Mouse (Mus musculus): ENCODE results near the gene Gpc5.

Gene Gpc5

GRCm38 (mm10) chr14:115369611-115370167 lies 277.7 kb downstream of the Gpc5 start:
- no peak for DNase-seq (ENCODE audit: low spot score)

GRCm38 (mm10) chr14:115371131-115371530 lies 279.1 kb downstream of the Gpc5 start:
- no peak for DNase-seq (ENCODE audit: low spot score)

- DNase-seq (ENCODE audit: low spot score), result no peak
These were observed 299.8 kb downstream of the Gpc5 start for GRCm38 (mm10) chr14:115391831-115392230.

GRCm38 (mm10) chr14:115392894-115393524 lies 301.0 kb downstream of the Gpc5 start:
- DNase-seq (ENCODE audit: low spot score), result no peak

- DNase-seq (ENCODE audit: low spot score), result no peak
These were observed 314.6 kb downstream of the Gpc5 start for GRCm38 (mm10) chr14:115406596-115406995.

GRCm38 (mm10) chr14:115407309-115407930 lies 315.4 kb downstream of the Gpc5 start:
- DNase-seq (ENCODE audit: low spot score), result no peak

- no peak for DNase-seq (ENCODE audit: low spot score)
These were observed 318.9 kb downstream of the Gpc5 start for GRCm38 (mm10) chr14:115410881-115411280.

- DNase-seq (ENCODE audit: low spot score), result no peak
These were observed 319.6 kb downstream of the Gpc5 start for GRCm38 (mm10) chr14:115411513-115412174.

- no peak for DNase-seq (ENCODE audit: low spot score)
These were observed 320.8 kb downstream of the Gpc5 start for GRCm38 (mm10) chr14:115412821-115413220.

GRCm38 (mm10) chr14:115413429-115413828 lies 321.4 kb downstream of the Gpc5 start:
- no peak for DNase-seq (ENCODE audit: low spot score)

- DNase-seq (ENCODE audit: low spot score), result no peak
These were observed 322.5 kb downstream of the Gpc5 start for GRCm38 (mm10) chr14:115414545-115414944.

- no peak for DNase-seq (ENCODE audit: low spot score)
These were observed 340.0 kb downstream of the Gpc5 start for GRCm38 (mm10) chr14:115431967-115432366.

- DNase-seq (ENCODE audit: low spot score), result no peak
These were observed 340.4 kb downstream of the Gpc5 start for GRCm38 (mm10) chr14:115432368-115432767.

- no peak for DNase-seq (ENCODE audit: low spot score)
These were observed 344.6 kb downstream of the Gpc5 start for GRCm38 (mm10) chr14:115436617-115437016.

GRCm38 (mm10) chr14:115444789-115445770 lies 353.1 kb downstream of the Gpc5 start:
- DNase-seq (ENCODE audit: low spot score), result no peak

GRCm38 (mm10) chr14:115450938-115451337 lies 358.9 kb downstream of the Gpc5 start:
- no peak for DNase-seq (ENCODE audit: low spot score)

- DNase-seq (ENCODE audit: low spot score), result no peak
These were observed 375.9 kb downstream of the Gpc5 start for GRCm38 (mm10) chr14:115467960-115468359.

- DNase-seq (ENCODE audit: low spot score), result peak; percentile 7
These were observed 383.2 kb downstream of the Gpc5 start for GRCm38 (mm10) chr14:115475234-115475633.

GRCm38 (mm10) chr14:115477360-115477759 lies 385.3 kb downstream of the Gpc5 start:
- DNase-seq (ENCODE audit: low spot score), result no peak

GRCm38 (mm10) chr14:115485090-115485489 lies 393.1 kb downstream of the Gpc5 start:
- DNase-seq (ENCODE audit: low spot score), result peak; percentile 6

GRCm38 (mm10) chr14:115500794-115501193 lies 408.8 kb downstream of the Gpc5 start:
- no peak for DNase-seq (ENCODE audit: low spot score)

Measured in MN1 (cell line).